Mouse (Mus musculus): Measurements from ENCODE around the gene Inpp5a. TPM values are rescaled to one million over a fixed set of nuclear protein-coding genes. Genes with fewer than 3 reads are reported as not detected.

Inpp5a gene
- polyA plus RNA-seq (2015; fragmentation: Nextera tagmentation; extraction: Ambion mirVana), result 18.4 and 20.9 TPM in 2 replicates

- Histone ChIP-seq H3K27ac (replicated peaks) (peak within 1 kb of the TSS; percentile 88), H3K4me3 (replicated peaks) (peak within 1 kb of the TSS; percentile 82), H3K4me2 (peak within 1 kb of the TSS; percentile 79), H3K4me1 (peaks cover 49% of the 10 kb centered on the region), H3K9me3 (replicated peaks) (no peaks in the 10 kb centered on the region), H3K36me3 (no peaks in the 10 kb centered on the region), H3K9ac (replicated peaks) (peak within 1 kb of the TSS; percentile 82), H3K27me3 (replicated peaks) (no peaks in the 10 kb centered on the region)
- under 1% methylated on average over 45 of the region's 47 CpGs for WGBS
- ATAC-seq (ENCODE audit: low FRiP score), result peak; percentile 99
Measured at GRCm38 (mm10) chr7:139388670-139389212, at the start of gene Inpp5a. Gene Inpp5a, plus strand, starts transcription at chr7:139389109.

DNA sequence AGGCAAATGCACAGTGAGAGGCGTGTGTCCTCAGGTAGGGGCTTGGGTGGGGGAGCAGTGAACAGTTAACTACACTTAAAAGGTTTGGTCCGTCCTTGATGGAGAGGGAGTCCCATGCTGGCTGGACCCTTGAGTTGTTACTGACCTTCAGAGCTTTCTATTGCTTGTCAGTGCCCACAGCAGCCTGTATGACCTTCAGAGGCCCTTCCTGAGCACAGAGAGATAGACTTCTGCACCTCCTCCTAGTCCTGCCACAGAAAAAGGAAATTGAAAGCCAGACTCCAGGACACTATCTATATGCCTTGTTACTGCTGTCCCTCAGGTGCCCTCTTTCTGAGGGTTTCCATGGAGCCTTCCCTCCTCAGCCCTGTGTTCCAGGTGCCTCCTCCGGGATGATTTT, 49.7 kb upstream of the Inpp5a start:
- no peak overlapping the region for H3K4me3 ChIP-seq (replicated peaks)
- no peaks in the 10 kb centered on the region for H3K27me3 ChIP-seq (replicated peaks)
- no peak for ATAC-seq (ENCODE audit: low FRiP score)
- WGBS, result 84% methylated on average over 3 of the region's 3 CpGs
- H3K27ac ChIP-seq (replicated peaks), result no peak overlapping the region
- no peaks in the 10 kb centered on the region for H3K36me3 ChIP-seq
- peaks cover 4% of the 10 kb centered on the region for H3K4me1 ChIP-seq
- no peak overlapping the region for H3K9ac ChIP-seq (replicated peaks)
- no peak overlapping the region for H3K4me2 ChIP-seq
- no peaks in the 10 kb centered on the region for H3K9me3 ChIP-seq (replicated peaks)

GRCm38 (mm10) chr7:139341020-139341660, 47.8 kb upstream of the Inpp5a start:
- H3K9ac ChIP-seq (replicated peaks), result no peak overlapping the region
- no peaks in the 10 kb centered on the region for H3K27me3 ChIP-seq (replicated peaks)
- no peaks in the 10 kb centered on the region for H3K36me3 ChIP-seq
- no peak overlapping the region for H3K4me2 ChIP-seq
- 34% methylated on average over 4 of the region's 4 CpGs for WGBS
- no peak overlapping the region for H3K27ac ChIP-seq (replicated peaks)
- H3K4me1 ChIP-seq, result peaks cover 4% of the 10 kb centered on the region
- no peak overlapping the region for H3K4me3 ChIP-seq (replicated peaks)
- H3K9me3 ChIP-seq (replicated peaks), result no peaks in the 10 kb centered on the region
- ATAC-seq (ENCODE audit: low FRiP score), result no peak

GRCm38 (mm10) chr7:139342809-139343208, 46.1 kb upstream of the Inpp5a start:
- H3K9ac ChIP-seq (replicated peaks), result no peak overlapping the region
- no peak overlapping the region for H3K27ac ChIP-seq (replicated peaks)
- no peak overlapping the region for H3K4me2 ChIP-seq
- H3K36me3 ChIP-seq, result no peaks in the 10 kb centered on the region
- no peak for ATAC-seq (ENCODE audit: low FRiP score)
- H3K4me1 ChIP-seq, result peaks cover 4% of the 10 kb centered on the region
- H3K27me3 ChIP-seq (replicated peaks), result no peaks in the 10 kb centered on the region
- 83% methylated on average over 5 of the region's 5 CpGs for WGBS
- H3K4me3 ChIP-seq (replicated peaks), result no peak overlapping the region
- H3K9me3 ChIP-seq (replicated peaks), result no peaks in the 10 kb centered on the region

GRCm38 (mm10) chr7:139347051-139347450, 41.9 kb upstream of the Inpp5a start:
- Histone ChIP-seq H3K36me3 (no peaks in the 10 kb centered on the region), H3K27me3 (replicated peaks) (no peaks in the 10 kb centered on the region), H3K4me1 (no peaks in the 10 kb centered on the region), H3K27ac (replicated peaks) (no peak overlapping the region), H3K4me3 (replicated peaks) (no peak overlapping the region), H3K9me3 (replicated peaks) (no peaks in the 10 kb centered on the region), H3K4me2 (no peak overlapping the region), H3K9ac (replicated peaks) (no peak overlapping the region)
- no peak for ATAC-seq (ENCODE audit: low FRiP score)
- 20% methylated on average over 7 of the region's 7 CpGs for WGBS

DNA sequence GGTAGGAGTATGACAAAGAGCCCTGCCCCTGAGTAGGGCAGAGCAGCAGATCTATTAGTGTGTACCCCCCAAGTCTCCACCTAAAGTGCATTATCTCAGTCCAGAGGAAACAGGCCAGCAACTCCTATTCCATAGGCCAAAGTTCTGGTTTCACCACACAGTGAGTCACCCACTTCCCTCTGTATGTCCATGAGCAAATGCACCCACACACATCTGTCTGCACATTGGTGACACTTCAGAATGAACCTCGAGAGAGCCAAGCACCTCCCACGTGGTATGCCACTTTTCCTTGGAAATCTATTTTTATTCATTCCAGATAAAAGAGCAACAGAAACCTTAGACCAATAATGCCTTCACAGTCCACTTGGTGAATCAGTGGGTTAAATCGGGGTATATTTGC, 38.3 kb upstream of the Inpp5a start:
- no peak for ATAC-seq (ENCODE audit: low FRiP score)
- H3K4me2 ChIP-seq, result no peak overlapping the region
- no peaks in the 10 kb centered on the region for H3K9me3 ChIP-seq (replicated peaks)
- H3K27me3 ChIP-seq (replicated peaks), result no peaks in the 10 kb centered on the region
- H3K4me1 ChIP-seq, result no peaks in the 10 kb centered on the region
- no peaks in the 10 kb centered on the region for H3K36me3 ChIP-seq
- no peak overlapping the region for H3K9ac ChIP-seq (replicated peaks)
- WGBS, result 92% methylated on average over 3 of the region's 3 CpGs
- no peak overlapping the region for H3K27ac ChIP-seq (replicated peaks)
- H3K4me3 ChIP-seq (replicated peaks), result no peak overlapping the region

GRCm38 (mm10) chr7:139354370-139355139, 34.4 kb upstream of the Inpp5a start:
- Histone ChIP-seq H3K27me3 (replicated peaks) (no peaks in the 10 kb centered on the region), H3K9me3 (replicated peaks) (no peaks in the 10 kb centered on the region), H3K4me1 (no peaks in the 10 kb centered on the region), H3K4me3 (replicated peaks) (no peak overlapping the region), H3K27ac (replicated peaks) (no peak overlapping the region), H3K36me3 (no peaks in the 10 kb centered on the region), H3K9ac (replicated peaks) (no peak overlapping the region), H3K4me2 (no peak overlapping the region)
- 89% methylated on average over 4 of the region's 4 CpGs for WGBS
- no peak for ATAC-seq (ENCODE audit: low FRiP score)

- Histone ChIP-seq H3K27ac (replicated peaks) (no peak overlapping the region), H3K9me3 (replicated peaks) (no peaks in the 10 kb centered on the region), H3K9ac (replicated peaks) (no peak overlapping the region), H3K4me1 (no peaks in the 10 kb centered on the region; the same call in 1 of the 2 replicates), H3K27me3 (replicated peaks) (no peaks in the 10 kb centered on the region), H3K4me3 (replicated peaks) (no peak overlapping the region), H3K36me3 (no peaks in the 10 kb centered on the region), H3K4me2 (no peak overlapping the region)
- WGBS, result 83% methylated on average over 2 of the region's 2 CpGs
- no peak for ATAC-seq (ENCODE audit: low FRiP score)
Measured at GRCm38 (mm10) chr7:139357043-139357442, 31.9 kb upstream of the Inpp5a start.

DNA sequence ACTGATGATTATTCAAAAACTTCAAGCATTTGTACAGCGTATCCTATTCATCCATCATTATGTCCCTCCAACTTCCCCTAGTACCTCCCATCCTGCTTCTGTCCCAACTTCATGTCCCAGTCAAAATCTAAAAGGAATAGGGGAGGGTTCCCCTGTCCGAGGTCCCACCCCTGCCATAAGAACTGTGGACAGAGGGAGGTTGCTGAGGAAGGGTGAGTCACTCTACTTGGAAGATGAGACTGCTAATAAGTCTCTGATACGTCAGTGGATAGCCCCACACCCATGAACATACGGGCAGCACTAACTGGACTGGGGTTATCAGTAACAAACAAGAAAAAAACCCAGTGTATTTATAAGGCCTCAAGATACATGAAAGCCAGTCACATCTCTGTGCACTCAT, 29.0 kb upstream of the Inpp5a start:
- no peak overlapping the region for H3K27ac ChIP-seq (replicated peaks)
- H3K9me3 ChIP-seq (replicated peaks), result no peaks in the 10 kb centered on the region
- no peak overlapping the region for H3K4me2 ChIP-seq
- H3K4me1 ChIP-seq, result peaks cover 23% of the 10 kb centered on the region
- ATAC-seq (ENCODE audit: low FRiP score), result no peak
- no peak overlapping the region for H3K9ac ChIP-seq (replicated peaks)
- no peak overlapping the region for H3K4me3 ChIP-seq (replicated peaks)
- no peaks in the 10 kb centered on the region for H3K27me3 ChIP-seq (replicated peaks)
- WGBS, result 84% methylated on average over 4 of the region's 4 CpGs
- no peaks in the 10 kb centered on the region for H3K36me3 ChIP-seq

DNA sequence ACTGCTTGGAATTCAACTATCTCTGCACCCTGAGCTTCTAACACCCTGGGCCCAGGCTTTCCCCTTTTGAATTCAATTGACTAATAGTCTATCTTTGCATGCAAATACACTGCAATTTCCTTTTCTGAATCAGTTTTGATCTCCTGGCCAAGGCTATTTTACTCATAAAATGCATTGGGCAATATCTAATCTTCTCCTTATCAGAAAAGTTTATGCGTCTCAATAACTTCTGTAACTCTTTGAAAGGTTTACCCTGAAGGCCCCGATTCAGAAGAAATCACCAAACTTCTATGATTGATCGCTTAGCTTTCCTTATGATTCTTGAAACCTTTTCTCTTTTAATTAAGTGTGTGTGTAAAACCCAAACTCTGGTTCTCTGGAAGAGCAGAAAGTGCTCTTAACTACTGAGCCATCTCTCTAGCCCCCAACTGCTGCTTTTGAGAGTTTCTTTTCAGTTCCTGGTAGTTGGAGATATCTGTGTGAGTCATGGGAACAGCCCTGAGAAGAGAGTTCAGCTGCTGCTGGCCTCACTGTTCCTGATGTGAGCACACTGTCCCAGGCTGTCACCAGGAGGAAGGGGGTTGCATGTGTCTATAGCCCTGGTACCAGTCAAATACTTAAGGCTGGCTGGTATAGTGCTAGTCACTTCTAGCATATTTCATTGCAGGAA, 27.9 kb upstream of the Inpp5a start:
- Histone ChIP-seq H3K9ac (replicated peaks) (no peak overlapping the region), H3K27ac (replicated peaks) (no peak overlapping the region), H3K4me1 (peaks cover 25% of the 10 kb centered on the region), H3K4me3 (replicated peaks) (no peak overlapping the region), H3K27me3 (replicated peaks) (no peaks in the 10 kb centered on the region), H3K9me3 (replicated peaks) (no peaks in the 10 kb centered on the region), H3K4me2 (no peak overlapping the region), H3K36me3 (no peaks in the 10 kb centered on the region)
- no peak for ATAC-seq (ENCODE audit: low FRiP score)
- 95% methylated on average over 3 of the region's 3 CpGs for WGBS

- no peak for ATAC-seq (ENCODE audit: low FRiP score)
- Histone ChIP-seq H3K4me1 (peaks cover 25% of the 10 kb centered on the region), H3K9me3 (replicated peaks) (no peaks in the 10 kb centered on the region), H3K27me3 (replicated peaks) (no peaks in the 10 kb centered on the region), H3K9ac (replicated peaks) (no peak overlapping the region), H3K27ac (replicated peaks) (no peak overlapping the region), H3K4me2 (no peak overlapping the region), H3K4me3 (replicated peaks) (no peak overlapping the region), H3K36me3 (no peaks in the 10 kb centered on the region)
- 85% methylated on average over 5 of the region's 5 CpGs for WGBS
Measured at GRCm38 (mm10) chr7:139361799-139362198, 27.1 kb upstream of the Inpp5a start.
